Mouse (Mus musculus): ENCODE measurements around the gene Prss28.
A peak's percentile ranks its signal among the peaks of the same experiment; 100 is the strongest.

Prss28 gene

DNA sequence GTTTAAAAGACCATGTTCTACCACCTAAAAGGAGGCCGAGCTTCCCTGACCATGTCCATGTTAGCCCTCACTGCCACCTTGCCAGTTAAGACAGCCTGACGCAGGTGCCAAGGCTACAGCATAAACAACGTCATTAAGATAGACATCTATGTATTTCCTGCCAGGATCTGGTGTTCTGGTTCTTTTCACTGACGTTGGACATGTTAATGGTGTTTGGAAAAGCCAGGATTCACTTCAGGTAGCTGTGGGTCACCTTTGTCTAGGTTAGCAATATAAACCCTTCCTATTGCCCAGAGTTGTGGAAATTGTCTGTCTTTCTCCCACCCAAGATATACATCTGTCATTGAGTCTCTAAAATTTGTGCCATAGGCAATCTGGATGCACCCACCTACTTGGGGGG lies at the start of gene Prss28:
Gene Prss28, plus strand, starts transcription at position 301 of the 400 bp plus-strand sequence.
- no peak for DNase-seq

- DNase-seq: no peak
Observed at GRCm38 (mm10) chr17:25264453-25264852, 44.0 kb upstream of the Prss28 start.

DNA sequence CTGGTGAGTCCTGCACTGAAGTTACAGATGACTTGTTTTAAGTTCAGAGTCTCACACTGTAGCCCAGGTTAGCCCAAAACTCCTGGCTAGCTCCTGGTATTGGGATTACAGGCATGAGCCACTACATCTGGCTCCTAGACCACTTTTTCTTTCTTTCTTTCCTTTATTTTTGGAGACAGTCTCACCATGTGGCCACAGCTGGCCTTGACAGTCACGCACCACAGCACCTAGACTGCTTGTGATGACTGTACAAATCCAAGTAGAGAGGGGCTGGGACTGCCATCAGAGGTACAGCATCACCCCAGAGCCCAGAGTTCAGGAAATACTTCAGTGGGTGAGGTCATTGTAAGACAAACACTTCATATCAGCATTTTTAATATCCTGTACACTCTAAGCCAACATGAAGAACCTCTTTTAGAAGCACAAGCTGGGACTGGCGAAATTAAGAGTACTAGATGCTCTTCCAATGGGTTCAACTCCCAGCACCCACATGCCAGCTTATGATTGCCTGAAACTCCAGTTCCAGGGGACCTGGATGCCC lies 37.6 kb upstream of the Prss28 start:
- DNase-seq: no peak

- no peak for DNase-seq
Observed at GRCm38 (mm10) chr17:25272326-25272725, 36.1 kb upstream of the Prss28 start.

- peak; percentile 90 to 92 for DNase-seq
Observed at GRCm38 (mm10) chr17:25272951-25273705, 35.3 kb upstream of the Prss28 start.

GRCm38 (mm10) chr17:25273706-25274501 lies 34.5 kb upstream of the Prss28 start:
- DNase-seq: peak; percentile 96

DNA sequence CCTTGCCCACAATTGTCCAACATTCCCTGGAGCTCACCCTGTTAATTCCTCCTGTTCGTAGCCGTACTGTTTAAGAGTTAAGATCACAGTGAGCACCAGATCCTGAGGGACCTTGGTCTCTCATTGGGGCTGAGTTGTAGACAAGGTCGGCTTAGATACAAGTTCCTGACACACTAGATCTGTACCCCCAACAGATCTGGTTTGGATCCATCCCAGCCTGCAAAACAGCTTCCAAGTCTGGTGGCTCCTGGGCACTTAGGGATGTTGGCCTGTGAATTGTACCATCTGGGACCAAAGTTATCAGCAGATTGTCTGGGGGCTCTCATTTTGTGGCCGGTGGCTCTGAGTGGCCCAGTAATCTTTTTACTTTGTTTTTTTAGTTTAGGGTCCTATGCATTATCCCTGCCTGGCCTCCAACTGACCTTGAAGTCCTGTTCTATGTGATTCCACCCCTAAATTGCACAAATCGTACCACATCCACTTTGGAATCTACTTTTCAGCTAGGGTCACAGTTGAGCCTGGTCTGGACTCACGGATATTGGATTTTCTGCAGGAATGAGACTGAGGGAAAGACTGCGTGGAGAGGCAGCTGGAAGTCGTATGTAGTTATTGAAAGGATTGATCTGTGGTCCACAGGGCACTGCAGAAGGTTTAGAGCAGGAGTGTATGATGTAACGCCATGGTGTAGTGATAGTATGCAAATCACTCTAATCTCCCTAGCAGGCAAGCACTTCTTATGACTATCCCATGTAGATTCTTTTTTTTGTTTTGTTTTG lies 33.7 kb upstream of the Prss28 start, which contains the start of gene Ube2i:
Gene Ube2i, minus strand, starts transcription at position 52 of the 776 bp plus-strand sequence.
- DNase-seq: no peak

DNA sequence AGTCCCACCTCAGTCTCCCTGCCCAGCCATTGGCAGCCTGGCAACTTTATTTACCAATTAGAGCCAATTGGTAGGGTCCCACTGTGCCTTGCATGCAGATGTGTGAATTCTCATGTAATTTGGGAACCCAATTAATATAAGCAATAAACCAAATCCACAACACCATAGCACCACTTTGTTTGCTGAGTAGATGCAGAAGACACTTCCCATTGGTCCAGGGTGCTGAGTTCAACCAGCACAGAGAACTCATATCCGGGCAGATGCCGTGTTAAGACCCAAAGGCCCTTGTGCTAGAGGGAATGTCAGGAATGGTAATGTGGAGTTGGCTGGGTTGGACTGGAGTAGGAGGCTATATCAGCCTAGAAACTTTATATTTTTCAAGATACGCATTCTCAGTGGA lies 32.6 kb upstream of the Prss28 start:
- no peak for DNase-seq

GRCm38 (mm10) chr17:25282133-25282532 lies 26.3 kb upstream of the Prss28 start:
- DNase-seq: peak; percentile 48 to 54

DNA sequence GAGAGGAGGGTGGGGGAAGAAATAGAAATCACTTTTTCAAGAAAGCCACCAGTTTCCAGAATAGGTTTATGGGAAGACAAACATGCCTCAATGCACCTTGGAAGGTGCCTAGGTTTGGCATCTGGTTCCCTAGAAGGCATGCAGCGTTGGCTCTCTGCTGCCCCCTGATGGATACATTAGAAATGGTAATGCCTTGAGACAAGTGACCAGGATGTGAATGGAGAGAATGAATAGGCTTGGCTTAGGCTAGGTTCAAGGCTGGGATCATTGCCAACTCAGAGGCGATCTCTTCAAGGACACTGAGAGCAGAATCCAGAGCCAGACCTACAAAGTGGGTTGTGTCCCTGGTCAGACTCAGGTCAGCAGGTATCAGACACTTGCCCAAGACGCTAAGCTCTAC lies 23.4 kb upstream of the Prss28 start:
- peak; percentile 83 to 84 for DNase-seq

DNA sequence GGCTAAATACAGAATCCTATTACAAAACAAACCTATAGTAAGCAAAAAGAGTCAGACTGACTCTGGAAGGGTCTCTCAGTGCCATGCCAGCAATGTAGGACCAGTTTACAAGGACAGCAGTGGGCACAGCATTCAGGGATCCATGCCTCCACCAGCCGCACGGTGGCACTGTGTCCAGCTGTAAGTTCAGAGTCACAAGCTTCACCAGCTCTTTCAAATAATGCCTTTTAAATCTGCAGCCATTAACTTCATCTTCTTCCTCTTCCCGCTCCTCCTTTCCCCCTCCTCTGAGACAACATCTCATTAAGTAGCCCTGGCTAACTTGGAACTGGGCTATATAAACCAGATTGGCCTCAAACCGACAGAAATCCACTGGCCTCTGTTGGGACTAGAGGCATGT lies 19.6 kb upstream of the Prss28 start:
- DNase-seq: peak; percentile 58 to 61

DNA sequence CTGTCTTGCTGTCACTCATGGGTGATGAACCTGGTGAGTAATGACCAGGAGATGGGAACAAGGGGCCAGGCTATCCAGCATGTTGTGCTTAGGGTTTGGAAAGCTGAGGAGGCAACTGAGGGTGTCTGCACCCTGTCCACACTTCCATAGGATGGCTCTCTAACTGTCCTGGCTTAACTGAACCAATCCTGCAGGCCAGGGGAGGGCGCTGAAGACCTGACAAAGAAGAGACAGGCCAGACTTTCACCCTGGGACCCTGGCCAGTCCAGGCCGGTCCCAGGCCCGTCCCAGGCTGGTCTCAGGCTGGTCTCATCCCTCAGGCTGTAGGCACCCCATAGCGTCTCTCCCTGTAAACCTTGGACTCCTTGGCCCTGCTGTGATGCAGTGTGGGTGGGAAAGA lies 18.0 kb upstream of the Prss28 start:
- no peak for DNase-seq

GRCm38 (mm10) chr17:25293495-25293894 lies 15.0 kb upstream of the Prss28 start:
- no peak for DNase-seq

DNA sequence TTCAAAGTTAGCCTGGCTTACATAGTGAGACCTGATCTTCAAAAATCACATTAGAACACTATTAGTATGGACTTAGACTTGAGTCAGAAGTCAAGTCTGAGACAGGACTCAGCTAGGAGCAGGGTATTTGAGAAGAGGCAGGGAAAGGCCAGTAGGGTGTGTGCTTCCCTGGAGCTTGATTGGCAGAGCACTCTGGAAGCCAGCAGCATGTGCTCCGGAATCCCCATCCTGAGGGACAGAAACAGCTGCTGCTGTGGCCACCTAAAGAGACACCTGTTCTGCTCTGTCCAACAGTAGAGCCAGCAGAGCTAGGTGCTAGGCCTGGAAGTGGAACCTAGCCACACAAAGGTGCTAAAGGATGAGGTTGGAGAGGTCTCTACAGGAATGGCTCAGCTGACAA lies 14.3 kb upstream of the Prss28 start:
- DNase-seq: no peak

DNA sequence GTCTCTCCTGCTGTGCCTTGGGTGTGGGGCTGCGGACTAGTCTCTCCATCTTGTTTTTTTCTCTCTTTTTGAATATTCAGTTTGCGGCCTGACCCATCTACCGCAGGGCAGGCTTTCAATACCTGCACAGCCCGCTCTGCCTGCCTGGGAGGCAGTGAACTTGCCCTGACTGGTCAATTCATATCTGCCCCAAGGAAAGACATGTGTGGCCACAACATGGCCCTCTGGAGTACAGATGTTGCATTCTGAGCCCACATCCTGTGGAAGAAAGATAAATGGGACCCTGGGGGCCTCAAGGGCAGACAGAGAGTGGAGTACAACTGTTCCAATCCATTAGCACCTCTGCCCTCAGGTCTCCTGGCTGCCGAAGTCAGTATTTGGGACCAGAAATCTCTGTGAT lies 10.4 kb upstream of the Prss28 start, which contains the start of gene Prss34:
Gene Prss34, plus strand, starts transcription at position 301 of the 400 bp plus-strand sequence.
- DNase-seq: no peak

GRCm38 (mm10) chr17:25318354-25318753 lies 9.9 kb downstream of the Prss28 start, which contains the start of gene Prss29:
Gene Prss29 (plus strand): TSS chr17:25318654.
- DNase-seq: no peak

DNA sequence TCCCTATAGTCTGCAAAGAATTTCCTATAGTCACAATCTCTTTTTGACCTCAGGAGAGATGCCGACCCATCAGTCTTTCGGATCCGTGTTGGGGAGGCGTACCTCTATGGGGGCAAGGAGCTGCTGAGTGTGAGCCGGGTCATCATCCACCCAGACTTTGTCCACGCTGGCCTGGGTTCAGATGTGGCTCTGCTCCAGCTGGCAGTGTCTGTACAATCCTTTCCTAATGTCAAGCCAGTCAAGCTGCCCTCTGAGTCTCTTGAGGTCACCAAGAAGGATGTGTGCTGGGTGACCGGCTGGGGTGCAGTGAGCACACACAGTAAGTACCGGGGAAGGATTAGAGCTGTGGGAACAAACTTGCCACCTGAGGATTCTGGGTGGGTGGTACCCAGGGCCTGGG lies 12.4 kb downstream of the Prss28 start:
- no peak for DNase-seq

- DNase-seq: no peak
Observed at GRCm38 (mm10) chr17:25322930-25323329, 14.5 kb downstream of the Prss28 start.

DNA sequence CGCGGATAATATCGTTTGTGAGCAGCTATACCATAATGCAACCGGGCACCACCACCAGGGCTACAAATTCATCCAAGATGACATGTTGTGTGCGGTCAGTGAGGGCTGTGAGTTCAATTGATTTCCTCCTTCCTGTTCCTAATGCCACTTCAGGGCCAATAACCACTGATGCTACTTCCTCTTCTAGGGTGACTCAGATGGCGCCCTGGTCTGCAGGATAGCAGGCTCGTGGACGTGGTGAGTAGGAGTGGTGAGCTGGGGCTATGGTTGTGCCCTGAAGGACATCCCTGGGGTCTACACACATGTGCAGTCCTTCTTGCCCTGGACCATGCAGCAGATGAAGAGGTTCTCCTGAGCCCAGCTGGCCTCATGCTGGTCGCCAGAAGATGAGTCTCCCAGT lies 23.9 kb downstream of the Prss28 start:
- DNase-seq: no peak

GRCm38 (mm10) chr17:25333943-25334342 lies 25.5 kb downstream of the Prss28 start:
- peak; percentile 58 to 63 for DNase-seq

GRCm38 (mm10) chr17:25338218-25338617 lies 29.8 kb downstream of the Prss28 start:
- DNase-seq: no peak

DNA sequence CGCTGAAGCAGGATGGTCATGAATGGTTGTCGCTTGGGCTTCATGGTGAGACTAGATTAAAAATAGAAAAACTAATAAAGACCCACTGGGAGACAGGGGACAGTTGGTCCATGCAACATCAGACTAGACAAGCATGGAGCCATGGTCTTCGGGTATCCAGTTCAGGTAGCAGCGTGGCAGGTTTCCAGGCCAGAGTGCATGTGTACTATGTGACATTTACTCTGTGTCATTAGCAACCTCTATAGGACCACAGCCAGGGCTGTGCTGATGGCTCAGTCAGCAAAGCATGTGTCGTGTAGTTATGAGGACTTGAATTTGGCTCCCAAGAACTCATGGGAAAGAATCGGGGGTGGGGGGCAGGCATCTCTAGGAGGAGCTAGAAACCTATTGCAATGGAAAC lies 31.6 kb downstream of the Prss28 start:
- no peak for DNase-seq

- DNase-seq: no peak
Observed at GRCm38 (mm10) chr17:25341490-25341889, 33.0 kb downstream of the Prss28 start.
